Mouse (Mus musculus) cerebellum, adult 11 months (tissue): Measurements from ENCODE around the gene Gm15737.

Experiments
- DNase-seq: peaks from one replicate; pipeline ENCODE4 v3.0.0; 2022

Gene Gm15737

DNA sequence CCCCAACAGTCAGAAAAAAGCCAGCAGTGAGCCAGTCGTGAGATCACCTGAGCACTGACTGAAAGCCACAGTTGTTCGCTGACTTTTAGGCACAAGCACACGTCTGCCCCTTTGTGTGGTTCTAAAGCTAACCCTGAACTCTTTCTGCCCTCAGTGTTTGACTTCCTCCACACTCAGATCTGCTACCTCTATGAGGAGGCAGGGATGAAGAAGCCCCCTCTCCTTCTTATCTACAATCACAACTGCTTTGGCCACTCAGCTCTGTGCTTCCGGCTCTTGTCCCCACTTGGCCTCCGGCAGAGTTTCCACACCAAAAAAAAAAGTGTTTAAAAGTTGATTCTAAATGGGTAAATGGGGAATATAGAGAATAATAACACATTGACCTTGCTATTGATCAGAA is 7.0 kb downstream of the Gm15737 start:
- DNase-seq: no peak

DNA sequence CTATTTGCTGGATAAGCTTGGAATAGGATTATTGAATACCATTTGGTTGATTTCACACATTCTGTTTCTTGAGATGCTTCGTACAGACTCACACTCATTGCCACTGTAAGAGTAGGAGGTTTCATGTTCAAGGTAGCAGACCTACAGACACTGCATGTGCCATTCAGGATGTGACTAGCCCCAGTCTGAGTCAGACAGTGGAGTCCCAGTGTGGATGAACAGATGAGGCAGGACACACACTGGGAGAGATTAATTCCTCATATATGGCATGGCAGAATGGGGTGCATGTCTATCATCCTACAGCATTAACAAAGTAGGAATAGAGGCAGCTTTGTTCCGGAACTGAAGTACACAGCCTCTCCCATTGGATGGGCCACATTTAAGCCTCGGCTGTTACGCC is 8.1 kb downstream of the Gm15737 start:
- DNase-seq: no peak

DNA sequence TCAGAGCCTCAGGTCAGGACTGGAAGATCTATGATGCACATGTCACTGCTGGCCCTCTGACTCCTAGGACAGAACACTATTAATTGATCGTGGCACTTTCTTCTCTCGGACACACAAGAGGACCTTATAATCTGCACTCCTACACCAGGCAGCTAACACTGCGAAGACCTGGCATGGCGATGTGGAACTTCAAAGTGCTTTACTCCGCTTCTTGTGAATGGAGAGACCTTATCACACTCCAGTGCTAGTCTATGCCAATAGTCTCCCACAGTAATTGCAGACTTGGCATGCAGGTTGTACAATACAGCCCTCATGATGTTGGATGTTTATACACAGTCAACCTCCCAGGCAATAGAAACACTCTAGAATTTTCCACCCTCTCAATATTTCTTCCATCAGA is 9.6 kb downstream of the Gm15737 start:
- DNase-seq: no peak

DNA sequence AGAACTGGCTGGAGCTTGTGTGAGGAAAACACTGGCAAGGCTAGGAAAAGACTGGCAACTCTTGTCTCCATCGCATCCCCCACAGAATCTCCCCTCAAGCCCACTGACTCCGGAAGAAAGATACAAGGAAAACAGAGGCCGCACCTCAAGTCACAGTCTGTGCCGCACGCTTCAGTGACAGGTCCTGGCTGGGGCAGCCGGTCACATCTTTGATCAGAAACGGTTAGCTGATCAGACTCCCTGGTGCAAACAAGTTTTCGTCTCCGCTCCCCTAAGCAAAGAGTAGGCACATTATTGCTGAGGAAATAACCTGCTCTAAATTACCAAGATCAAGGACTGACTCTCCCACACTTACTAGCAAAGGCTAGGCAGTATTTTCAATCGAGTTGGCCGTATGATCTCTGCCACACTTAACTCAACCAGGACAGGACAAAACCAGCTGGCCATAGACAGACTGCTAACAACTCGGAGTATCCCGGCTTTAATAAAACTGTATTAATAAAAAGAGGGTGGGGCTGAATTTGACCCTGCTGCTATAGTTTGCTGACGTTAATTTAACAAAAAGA is 10.6 kb downstream of the Gm15737 start:
- DNase-seq: no peak

DNA sequence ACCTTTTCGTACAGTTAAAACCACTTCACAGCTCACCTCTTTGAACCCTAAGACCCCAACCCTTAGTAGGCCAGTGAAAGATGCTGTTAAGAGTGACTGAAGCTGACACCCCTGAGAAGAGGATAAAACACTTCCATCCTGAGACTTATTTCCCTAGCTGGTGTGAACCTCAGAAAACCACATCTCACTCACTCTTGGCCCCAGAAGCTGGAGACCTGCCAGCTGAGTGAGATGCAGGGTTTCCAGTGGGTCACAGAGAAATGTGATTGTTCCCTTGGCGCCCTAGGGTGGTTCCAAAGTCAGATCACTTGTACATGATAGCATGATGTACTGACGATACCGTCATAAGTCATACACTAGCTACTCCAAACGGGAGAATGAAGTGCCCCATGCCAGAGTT is 13.3 kb downstream of the Gm15737 start:
- DNase-seq: no peak

DNA sequence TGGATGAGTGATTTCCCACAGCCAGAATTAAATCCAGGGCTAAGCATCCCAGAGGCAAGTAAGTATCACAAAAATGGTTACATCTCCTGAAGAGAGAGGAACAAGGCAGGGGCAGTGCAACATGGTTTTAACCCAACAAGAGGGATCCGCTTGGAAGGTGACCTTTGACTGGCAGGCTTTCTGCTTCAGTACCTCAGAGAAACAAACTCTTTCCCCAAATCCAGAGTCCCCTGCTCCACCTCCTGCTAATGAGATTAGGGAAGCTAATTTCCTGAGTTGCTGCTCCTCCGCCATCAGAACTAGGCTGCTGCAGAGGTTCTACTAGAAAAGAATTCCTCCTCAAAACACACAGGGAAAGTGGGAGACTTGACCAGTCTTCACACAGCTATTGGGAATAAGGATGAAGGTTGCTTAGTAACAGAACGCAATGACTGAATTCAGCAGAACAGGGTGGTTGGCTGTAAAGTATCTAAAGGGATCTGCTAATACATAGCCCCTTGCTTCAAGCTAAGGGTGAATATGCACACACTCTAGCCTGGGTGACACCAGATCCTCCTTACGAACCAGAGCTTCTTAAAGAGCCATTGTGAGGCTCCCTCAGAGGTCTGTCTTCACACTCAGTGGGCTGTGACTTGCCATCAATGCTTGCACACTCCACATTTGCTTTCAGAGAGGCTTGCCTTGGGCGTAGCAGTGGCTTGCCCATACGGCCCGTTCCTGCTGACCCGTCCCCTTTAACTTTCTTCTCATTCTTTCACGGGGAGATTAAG is 14.2 kb downstream of the Gm15737 start:
- no peak for DNase-seq

DNA sequence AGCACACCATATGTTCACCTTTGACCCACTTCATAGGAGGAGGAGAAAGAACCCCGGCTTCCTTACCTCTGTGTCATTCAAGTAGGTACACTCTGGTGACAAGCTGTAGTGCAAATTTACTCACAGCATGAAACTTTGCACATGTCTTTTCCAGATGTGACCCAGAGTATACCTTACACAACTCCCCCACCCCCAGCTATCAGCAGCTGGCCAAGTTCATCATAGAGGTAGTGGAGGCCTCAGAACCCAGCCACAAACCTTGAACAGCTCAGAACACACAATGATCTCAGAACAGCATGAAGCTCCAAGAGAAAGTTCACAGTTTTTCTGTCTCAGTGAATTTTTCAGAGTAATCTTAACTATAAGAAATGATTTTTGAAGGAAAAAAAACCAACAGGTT is 22.4 kb downstream of the Gm15737 start:
- DNase-seq: no peak

DNA sequence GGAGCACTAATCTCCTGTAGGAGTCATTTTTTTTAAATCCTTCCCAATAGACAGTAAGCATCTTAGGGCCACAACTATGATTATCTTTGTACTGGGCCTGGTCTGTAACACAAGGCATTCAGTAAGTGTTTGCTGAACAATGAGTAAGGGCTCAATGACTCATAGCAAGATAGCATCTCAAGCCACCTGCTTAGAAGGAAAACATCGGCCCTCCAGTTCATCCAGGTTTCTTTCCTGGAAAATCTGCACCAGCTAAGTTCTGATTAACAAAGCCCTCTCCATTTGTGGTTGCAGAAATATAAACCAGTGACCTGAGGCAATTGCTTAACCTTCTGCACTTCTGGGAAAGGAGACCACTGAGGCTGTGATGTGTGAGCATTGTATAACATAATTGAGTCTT is 34.9 kb downstream of the Gm15737 start:
- no peak for DNase-seq

DNA sequence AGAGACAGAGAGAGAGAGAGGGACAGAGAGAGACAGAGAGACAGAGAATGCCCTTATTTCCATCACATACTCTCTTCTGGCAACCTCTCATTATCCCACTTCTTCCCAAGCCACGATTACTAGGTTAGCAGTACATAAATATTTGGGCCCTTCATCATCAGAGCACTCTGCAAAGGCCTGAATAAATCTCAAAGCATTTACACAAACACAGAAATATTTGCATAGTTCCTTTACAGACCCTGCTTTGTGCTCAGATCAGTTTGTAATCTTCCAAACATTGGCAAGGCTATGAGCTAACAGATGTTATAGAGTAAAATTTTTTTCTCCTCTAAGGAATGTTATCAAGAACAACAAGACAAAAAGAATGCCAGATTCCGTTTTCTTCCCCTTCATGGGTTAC is 35.3 kb downstream of the Gm15737 start:
- no peak for DNase-seq

DNA sequence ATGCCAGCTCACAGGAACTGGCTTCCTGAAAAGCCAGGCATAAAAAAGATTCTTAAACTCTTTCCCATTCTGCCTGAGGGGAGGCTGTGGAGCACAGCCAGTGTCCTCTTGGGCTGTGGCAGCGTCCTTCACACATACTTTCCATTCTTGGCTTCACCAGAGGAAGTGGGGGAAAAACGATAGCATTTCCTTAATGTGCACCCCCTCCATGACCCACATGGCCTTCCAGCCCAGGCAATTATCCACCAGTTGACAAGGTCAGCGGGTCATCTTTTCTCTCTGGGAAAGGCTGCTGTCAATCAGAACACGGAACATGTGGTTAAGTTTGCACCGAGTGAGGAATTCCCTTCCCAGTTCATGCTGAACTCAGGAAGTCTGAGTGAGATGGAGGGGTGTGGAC is 36.8 kb downstream of the Gm15737 start:
- no peak for DNase-seq

DNA sequence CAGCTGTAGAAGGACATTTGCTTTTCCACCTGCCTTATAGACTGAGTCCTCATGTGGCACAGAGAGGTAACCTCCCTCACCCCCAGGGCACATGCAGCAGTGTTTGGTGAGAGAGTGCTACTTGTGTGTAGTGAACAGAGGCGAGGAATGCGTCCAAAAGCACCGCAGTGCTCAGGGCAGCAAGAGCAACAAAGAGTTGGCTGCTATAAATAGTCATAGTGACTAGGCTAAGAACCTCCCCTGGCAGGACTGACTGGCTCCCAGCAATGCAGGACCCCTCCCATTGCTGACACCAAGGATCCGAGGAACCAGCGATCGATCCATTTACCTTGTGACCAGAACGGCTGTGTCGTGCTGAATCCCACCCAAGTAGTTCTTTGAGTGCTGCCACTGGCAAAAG is 40.2 kb downstream of the Gm15737 start:
- no peak for DNase-seq

DNA sequence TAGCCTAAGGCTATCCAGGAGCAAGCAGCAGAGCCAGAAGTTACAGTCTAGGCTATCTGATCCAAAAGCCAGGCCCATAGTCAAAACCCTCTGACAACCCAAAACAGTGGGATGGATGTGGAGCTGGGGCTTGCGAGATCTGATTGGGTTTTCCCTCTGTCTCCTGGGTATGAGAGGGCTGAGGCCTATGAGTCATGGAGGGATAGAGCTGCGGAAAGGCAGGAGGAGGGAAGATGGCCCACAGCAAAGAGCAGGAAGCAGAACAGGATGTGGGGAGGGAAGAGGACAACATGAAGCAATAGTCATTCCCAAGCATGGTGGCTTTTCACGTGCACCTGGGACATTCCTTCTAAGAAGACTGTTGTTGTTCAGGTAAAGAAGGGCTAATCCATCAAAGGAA is 41.5 kb downstream of the Gm15737 start:
- no peak for DNase-seq

DNA sequence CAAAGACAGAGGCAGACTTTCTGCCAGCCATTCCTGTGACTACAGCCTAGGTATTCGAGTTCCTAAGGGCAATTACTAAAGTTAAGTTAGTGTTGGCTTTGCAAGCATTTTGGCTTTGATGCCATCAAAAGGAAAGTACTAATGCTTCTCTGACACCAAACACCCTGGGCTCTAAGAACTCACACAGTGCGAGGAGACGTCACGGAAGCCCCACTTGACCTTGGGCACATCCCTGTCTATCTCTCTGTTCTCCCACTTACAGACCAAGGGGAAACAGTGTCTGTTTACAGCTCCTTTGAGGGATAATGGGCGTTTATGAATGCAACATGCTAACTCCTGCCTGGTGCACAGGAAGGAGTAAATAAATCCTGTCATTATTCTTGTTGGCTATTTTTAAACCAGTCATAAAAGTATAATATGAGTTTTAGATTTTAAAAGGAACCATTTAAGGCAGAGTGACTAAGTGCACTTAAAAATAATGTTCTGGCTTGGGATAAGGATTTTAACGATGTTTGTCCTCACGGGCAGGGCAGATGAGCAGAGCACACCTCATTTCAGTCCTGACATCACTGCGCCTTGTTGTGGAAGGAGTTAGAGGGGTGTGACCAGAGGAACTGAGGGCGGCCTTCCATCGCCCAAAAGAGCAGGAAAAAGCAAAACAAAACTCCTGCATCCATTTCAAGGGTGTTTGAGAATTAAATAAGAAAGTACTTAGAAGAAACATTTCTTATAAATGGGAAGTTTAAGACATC is 52.0 kb downstream of the Gm15737 start:
- no peak for DNase-seq

DNA sequence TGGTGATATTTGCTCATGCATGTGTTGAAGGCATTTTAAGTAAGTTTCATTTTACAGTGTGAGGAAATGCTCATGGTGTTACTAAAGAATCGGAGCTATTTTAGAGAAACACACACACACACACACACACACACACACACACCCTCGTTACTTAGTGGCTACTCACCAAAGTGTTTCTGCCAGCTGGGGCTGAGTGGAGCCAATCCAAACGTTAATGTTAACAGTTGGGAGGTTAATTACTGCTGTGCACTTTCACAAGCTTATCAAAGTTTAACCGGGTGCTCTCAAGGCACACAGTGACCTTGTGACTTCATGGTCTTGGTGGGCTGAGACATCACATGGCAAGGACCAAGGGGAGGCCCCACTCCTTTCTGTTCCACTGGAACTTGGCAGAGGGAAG is 52.7 kb downstream of the Gm15737 start:
- no peak for DNase-seq

DNA sequence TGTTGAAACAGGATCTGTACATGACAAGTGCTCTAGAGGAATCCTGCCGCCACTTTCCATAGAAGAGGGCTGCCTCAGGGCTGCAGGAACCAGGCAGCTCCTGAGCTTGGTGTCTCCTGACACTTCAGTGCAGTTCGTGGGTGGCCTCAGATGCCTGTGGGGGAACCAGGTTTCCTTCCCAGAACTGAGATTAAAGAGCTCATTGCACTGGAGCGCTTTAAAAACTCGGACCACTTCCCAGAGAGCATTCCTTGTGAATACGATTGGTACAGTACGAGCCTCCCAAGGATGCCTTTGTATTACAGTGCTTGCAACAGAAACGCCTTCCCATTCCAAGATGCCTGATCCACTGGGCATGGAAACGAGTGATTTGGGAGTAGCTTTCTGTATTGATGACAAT is 55.4 kb downstream of the Gm15737 start:
- DNase-seq: no peak

DNA sequence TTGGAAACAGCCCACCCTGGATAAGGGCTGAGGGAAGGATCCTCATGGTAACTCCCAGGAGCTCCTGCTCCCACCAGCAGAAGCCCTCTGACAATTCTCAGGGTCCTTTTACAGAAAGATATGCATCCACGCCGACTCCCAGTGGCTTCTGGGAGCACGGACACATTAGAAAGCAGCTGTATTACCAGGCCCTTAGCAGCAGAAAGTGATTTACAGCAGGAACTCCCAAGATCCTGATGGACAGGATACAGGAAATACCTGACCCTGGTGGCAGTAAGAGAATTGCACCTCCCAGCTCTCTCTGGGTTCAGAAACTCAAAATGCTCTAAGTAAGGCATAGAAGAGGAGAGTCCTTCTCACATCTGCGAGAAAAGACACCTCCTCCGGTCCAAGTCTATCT is 59.1 kb downstream of the Gm15737 start:
- DNase-seq: no peak
